Mouse (Mus musculus) intestine, embryonic 16.5 days (tissue): ENCODE measurements around the gene Sh3bgrl3. TPM values are rescaled to one million over a fixed set of nuclear protein-coding genes. Genes with fewer than 3 reads are reported as not detected.
"Not testable (repeated sequence)": the region's sequence is repeated elsewhere in the genome, so short reads cannot be mapped to it uniquely, and the experiment has no call there.

Source experiments
- ATAC-seq: fragments of 200-750 bp; cut with Nextera tagmentation; 2 replicates; pipeline ENCODE4 v1.8.0; 2017; ENCODE audit warnings: moderate TSS enrichment, moderate library complexity
- H3K27ac ChIP-seq: fragments of 300-500 bp; sonication (generic); 2 replicates; pipeline ENCODE4 v1.5.1; 2014; ENCODE audit warnings: mild to moderate bottlenecking, low read length
- H3K27me3 ChIP-seq: fragments of 300-500 bp; sonication (generic); replicated peaks from 2 replicates; pipeline ENCODE4 v1.6.1; 2014; ENCODE audit warnings: low read length, control low read depth, mixed read lengths; ENCODE audit not compliant: control insufficient read depth, insufficient read depth
- H3K36me3 ChIP-seq: fragments of 300-500 bp; sonication (generic); 2 replicates; pipeline ENCODE4 v1.6.1; 2014; ENCODE audit warnings: low read length, control low read depth; ENCODE audit not compliant: control insufficient read depth, insufficient read depth
- H3K4me1 ChIP-seq: fragments of 300-500 bp; sonication (generic); 2 replicates; pipeline ENCODE4 v1.6.1; 2014; ENCODE audit warnings: low read length, control low read depth, mixed read lengths; ENCODE audit not compliant: control insufficient read depth, insufficient read depth
- H3K4me2 ChIP-seq: fragments of 300-500 bp; sonication (generic); 2 replicates; pipeline ENCODE4 v1.6.1; 2014; ENCODE audit warnings: low read depth, low read length, control low read depth
- H3K4me3 ChIP-seq: fragments of 300-500 bp; sonication (generic); 2 replicates; pipeline ENCODE4 v1.5.1; 2014; ENCODE audit warnings: mild to moderate bottlenecking, low read length
- H3K9ac ChIP-seq: fragments of 300-500 bp; sonication (generic); 2 replicates; pipeline ENCODE4 v1.6.1; 2014; ENCODE audit warnings: low read depth, low read length
- H3K9me3 ChIP-seq: fragments of 300-500 bp; sonication (generic); 2 replicates; pipeline ENCODE4 v1.6.1; 2016; ENCODE audit warnings: low read length, control low read depth; ENCODE audit not compliant: control insufficient read depth
- WGBS: fragments of 180-500 bp; shearing (Covaris S2); extraction: QIAGEN DNeasy Blood & Tissue Kit; methylation state at CpG from one replicate; pipeline ENCODE4 v1.1.7; 2014; 5-methylcytosine and 5-hydroxymethylcytosine counted together
- polyA plus RNA-seq: library from polyadenylated mRNA; unstranded; fragments of >200 nt; fragmentation: Nextera tagmentation; extraction: Ambion mirVana; gene quantifications from 2 replicates; pipeline ENCODE4 v1.2.1, GENCODE M21; 2015

Sh3bgrl3 gene
- polyA plus RNA-seq, 1 experiment from 2014 or later: 428 TPM

GRCm38 (mm10) chr4:134156744-134157143 lies 28.2 kb upstream of the Sh3bgrl3 start:
- Histone ChIP-seq H3K9me3 (no peaks in the 10 kb centered on the region), H3K36me3 (peaks cover 9% of the 10 kb centered on the region), H3K4me3 (no peak overlapping the region), H3K9ac (no peak overlapping the region), H3K27me3 (no peaks in the 10 kb centered on the region), H3K4me1 (peaks cover 7% of the 10 kb centered on the region; the same call in 1 of the 2 replicates), H3K27ac (no peak overlapping the region), H3K4me2 (no peak overlapping the region)
- no peak for ATAC-seq
- WGBS: 70% methylated on average over 8 of the region's 8 CpGs

GRCm38 (mm10) chr4:134155961-134156465 lies 27.4 kb upstream of the Sh3bgrl3 start:
- ATAC-seq: no peak
- 95% methylated on average over 10 of the region's 10 CpGs for WGBS
- Histone ChIP-seq H3K27ac (no peak overlapping the region), H3K9ac (no peak overlapping the region), H3K4me2 (no peak overlapping the region), H3K4me3 (no peak overlapping the region), H3K4me1 (peaks cover 7% of the 10 kb centered on the region; the same call in 1 of the 2 replicates), H3K36me3 (peaks cover 16% of the 10 kb centered on the region), H3K27me3 (no peaks in the 10 kb centered on the region), H3K9me3 (no peaks in the 10 kb centered on the region)

GRCm38 (mm10) chr4:134155531-134155930 lies 26.9 kb upstream of the Sh3bgrl3 start:
- peaks cover 7% of the 10 kb centered on the region; the same call in 1 of the 2 replicates for H3K4me1 ChIP-seq
- H3K9me3 ChIP-seq: no peaks in the 10 kb centered on the region
- H3K36me3 ChIP-seq: peaks cover 16% of the 10 kb centered on the region
- no peaks in the 10 kb centered on the region for H3K27me3 ChIP-seq
- ATAC-seq: no peak
- H3K9ac ChIP-seq: no peak overlapping the region
- 88% methylated on average over 6 of the region's 6 CpGs for WGBS
- H3K27ac ChIP-seq: no peak overlapping the region
- no peak overlapping the region for H3K4me2 ChIP-seq
- no peak overlapping the region for H3K4me3 ChIP-seq

GRCm38 (mm10) chr4:134154354-134154753 lies 25.8 kb upstream of the Sh3bgrl3 start:
- Histone ChIP-seq H3K9me3 (no peaks in the 10 kb centered on the region), H3K9ac (no peak overlapping the region), H3K4me3 (no peak overlapping the region), H3K36me3 (peaks cover 16% of the 10 kb centered on the region), H3K4me2 (no peak overlapping the region), H3K27me3 (no peaks in the 10 kb centered on the region), H3K27ac (no peak overlapping the region), H3K4me1 (peaks cover 7% of the 10 kb centered on the region; the same call in 1 of the 2 replicates)
- ATAC-seq: no peak
- WGBS: 96% methylated on average over 3 of the region's 3 CpGs

- Histone ChIP-seq H3K4me1 (peaks cover 2% of the 10 kb centered on the region; the same call in 1 of the 2 replicates), H3K9me3 (no peaks in the 10 kb centered on the region), H3K4me3 (no peak overlapping the region), H3K9ac (no peak overlapping the region), H3K27ac (no peak overlapping the region), H3K36me3 (peaks cover 16% of the 10 kb centered on the region), H3K27me3 (no peaks in the 10 kb centered on the region), H3K4me2 (no peak overlapping the region)
- ATAC-seq: no peak
- 94% methylated on average over 3 of the region's 3 CpGs for WGBS
These were observed 25.1 kb upstream of the Sh3bgrl3 start for GRCm38 (mm10) chr4:134153656-134154055.

- Histone ChIP-seq H3K9ac (no peak overlapping the region), H3K27ac (no peak overlapping the region), H3K36me3 (peaks cover 16% of the 10 kb centered on the region), H3K4me1 (no peaks in the 10 kb centered on the region), H3K27me3 (no peaks in the 10 kb centered on the region), H3K9me3 (no peaks in the 10 kb centered on the region), H3K4me3 (no peak overlapping the region), H3K4me2 (no peak overlapping the region)
- ATAC-seq: no peak
- 87% methylated on average over 3 of the region's 3 CpGs for WGBS
These were observed 23.5 kb upstream of the Sh3bgrl3 start for GRCm38 (mm10) chr4:134152112-134152511.

GRCm38 (mm10) chr4:134149389-134149788 lies 20.8 kb upstream of the Sh3bgrl3 start:
- H3K9me3 ChIP-seq: no peaks in the 10 kb centered on the region
- H3K4me2 ChIP-seq: no peak overlapping the region
- WGBS: 87% methylated on average over 4 of the region's 4 CpGs
- no peaks in the 10 kb centered on the region for H3K27me3 ChIP-seq
- no peak overlapping the region for H3K9ac ChIP-seq
- H3K27ac ChIP-seq: no peak overlapping the region
- ATAC-seq: no peak
- H3K4me3 ChIP-seq: no peak overlapping the region
- H3K36me3 ChIP-seq: peaks cover 10% of the 10 kb centered on the region; the same call in 1 of the 2 replicates
- H3K4me1 ChIP-seq: no peaks in the 10 kb centered on the region

- 92% methylated on average over 5 of the region's 5 CpGs for WGBS
- not testable (repeated sequence) for ATAC-seq, H3K9me3 ChIP-seq, H3K4me2 ChIP-seq, H3K9ac ChIP-seq, H3K36me3 ChIP-seq, H3K4me1 ChIP-seq, H3K4me3 ChIP-seq, H3K27me3 ChIP-seq, H3K27ac ChIP-seq
These were observed 15.7 kb upstream of the Sh3bgrl3 start for GRCm38 (mm10) chr4:134144297-134144696.

- no peak for ATAC-seq
- H3K36me3 ChIP-seq: no peaks in the 10 kb centered on the region
- H3K4me3 ChIP-seq: no peak overlapping the region
- no peaks in the 10 kb centered on the region for H3K27me3 ChIP-seq
- WGBS: 83% methylated on average over 2 of the region's 2 CpGs
- H3K27ac ChIP-seq: no peak overlapping the region
- H3K4me2 ChIP-seq: no peak overlapping the region
- no peaks in the 10 kb centered on the region for H3K9me3 ChIP-seq
- H3K9ac ChIP-seq: no peak overlapping the region
- H3K4me1 ChIP-seq: no peaks in the 10 kb centered on the region
These were observed 10.3 kb upstream of the Sh3bgrl3 start for GRCm38 (mm10) chr4:134138857-134139256.
